Mouse (Mus musculus): ENCODE measurements around the gene Gm16223. TPM values are rescaled to one million over a fixed set of nuclear protein-coding genes. Genes with fewer than 3 reads are reported as not detected.

Gene Gm16223
- polyA plus RNA-seq, 1 experiment from 2014 or later, result not detected

- no peak overlapping the region for H3K27ac ChIP-seq (ENCODE audit: low read depth, low read length)
- no peaks in the 10 kb centered on the region for H3K36me3 ChIP-seq (ENCODE audit: control insufficient read depth, insufficient read depth, low read length)
- DNase-seq (ENCODE audit: low spot score) (no peak), ATAC-seq (replicated peaks; ENCODE audit: low FRiP score) (peak; percentile 19)
- H3K9me3 ChIP-seq (ENCODE audit: control insufficient read depth, low read length), result no peaks in the 10 kb centered on the region; the same call in 1 of the 2 replicates
- H3K27me3 ChIP-seq (ENCODE audit: control insufficient read depth, insufficient read depth, low read length), result no peaks in the 10 kb centered on the region
- H3K4me1 ChIP-seq (replicated peaks; ENCODE audit: control insufficient read depth, insufficient read depth, low read length), result no peaks in the 10 kb centered on the region
- H3K9ac ChIP-seq (ENCODE audit: low read length), result no peak overlapping the region
- 100% methylated on average over 1 of the region's 1 CpGs for WGBS
- H3K4me2 ChIP-seq (ENCODE audit: low read depth, low read length, severe bottlenecking), result no peak overlapping the region
- H3K4me3 ChIP-seq (ENCODE audit: low read depth, low read length), result no peak overlapping the region
These were observed 424 bp downstream of the Gm16223 start for GRCm38 (mm10) chr5:42068188-42068579.

GRCm38 (mm10) chr5:42116586-42117346, 49.0 kb downstream of the Gm16223 start:
- no peak overlapping the region for H3K9ac ChIP-seq (ENCODE audit: low read length)
- DNase-seq (ENCODE audit: low spot score) (no peak), ATAC-seq (replicated peaks; ENCODE audit: low FRiP score) (no peak)
- H3K9me3 ChIP-seq (ENCODE audit: control insufficient read depth, low read length), result no peaks in the 10 kb centered on the region
- H3K4me2 ChIP-seq (ENCODE audit: low read depth, low read length, severe bottlenecking), result no peak overlapping the region
- 85% methylated on average over 5 of the region's 5 CpGs for WGBS
- H3K4me1 ChIP-seq (replicated peaks; ENCODE audit: control insufficient read depth, insufficient read depth, low read length), result no peaks in the 10 kb centered on the region
- no peaks in the 10 kb centered on the region for H3K36me3 ChIP-seq (ENCODE audit: control insufficient read depth, insufficient read depth, low read length)
- no peak overlapping the region for H3K27ac ChIP-seq (ENCODE audit: low read depth, low read length)
- H3K4me3 ChIP-seq (ENCODE audit: low read depth, low read length), result no peak overlapping the region
- H3K27me3 ChIP-seq (ENCODE audit: control insufficient read depth, insufficient read depth, low read length), result no peaks in the 10 kb centered on the region

DNA sequence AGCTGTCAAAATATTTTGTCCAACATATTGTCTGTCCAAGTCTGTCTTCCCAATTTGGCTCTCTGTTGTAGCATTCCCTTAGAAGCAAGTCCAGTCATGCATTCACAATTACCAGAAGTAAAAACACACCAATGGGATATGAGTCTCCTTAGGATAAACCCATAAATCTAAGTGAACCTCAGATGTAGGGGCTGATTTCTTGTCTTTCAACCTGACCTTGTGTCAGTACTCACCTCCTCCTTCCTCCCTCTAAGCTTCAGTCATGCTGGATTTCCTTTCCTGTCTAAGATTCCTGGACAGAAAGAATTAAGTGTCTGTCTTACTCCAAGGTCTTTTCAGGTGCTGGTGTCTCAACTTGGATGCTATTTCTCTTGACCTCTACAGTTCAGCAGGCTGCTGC, 57.8 kb downstream of the Gm16223 start:
- Histone ChIP-seq H3K36me3 (ENCODE audit: control insufficient read depth, insufficient read depth, low read length) (no peaks in the 10 kb centered on the region), H3K27me3 (ENCODE audit: control insufficient read depth, insufficient read depth, low read length) (no peaks in the 10 kb centered on the region), H3K9me3 (ENCODE audit: control insufficient read depth, low read length) (no peaks in the 10 kb centered on the region), H3K27ac (ENCODE audit: low read depth, low read length) (no peak overlapping the region), H3K4me1 (replicated peaks; ENCODE audit: control insufficient read depth, insufficient read depth, low read length) (no peaks in the 10 kb centered on the region), H3K4me3 (ENCODE audit: low read depth, low read length) (no peak overlapping the region), H3K4me2 (ENCODE audit: low read depth, low read length, severe bottlenecking) (no peak overlapping the region), H3K9ac (ENCODE audit: low read length) (no peak overlapping the region)
- ATAC-seq (replicated peaks; ENCODE audit: low FRiP score) (no peak), DNase-seq (ENCODE audit: low spot score) (no peak)

DNA sequence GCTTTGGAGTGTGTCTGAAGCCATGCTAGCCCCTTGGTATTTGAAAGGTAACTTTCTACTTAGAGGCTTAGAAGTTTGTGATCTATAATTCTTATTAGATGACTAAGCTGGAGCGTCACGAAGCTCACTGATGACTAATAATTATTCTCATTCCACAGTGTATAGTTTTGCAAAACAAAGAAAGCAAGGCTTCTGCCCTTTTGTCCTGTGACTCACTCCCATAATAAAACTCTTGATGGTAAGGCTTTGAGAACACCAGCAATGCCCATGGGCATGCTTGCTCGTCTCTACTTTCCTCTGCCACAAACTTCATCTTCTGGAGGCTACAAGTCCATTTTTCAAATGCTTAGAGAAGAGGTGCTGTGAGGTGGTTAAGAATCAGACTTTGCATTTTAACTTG, 87.9 kb downstream of the Gm16223 start:
- Histone ChIP-seq H3K27me3 (ENCODE audit: control insufficient read depth, insufficient read depth, low read length) (no peaks in the 10 kb centered on the region), H3K27ac (ENCODE audit: low read depth, low read length) (no peak overlapping the region)
- WGBS, result 74% methylated on average over 3 of the region's 3 CpGs

GRCm38 (mm10) chr5:42164731-42165130, 97.0 kb downstream of the Gm16223 start:
- no peak overlapping the region for H3K4me2 ChIP-seq (ENCODE audit: low read depth, low read length, severe bottlenecking)
- H3K27me3 ChIP-seq (ENCODE audit: control insufficient read depth, insufficient read depth, low read length), result no peaks in the 10 kb centered on the region
- no peak overlapping the region for H3K27ac ChIP-seq (ENCODE audit: low read depth, low read length)
- no peaks in the 10 kb centered on the region for H3K9me3 ChIP-seq (ENCODE audit: control insufficient read depth, low read length)
- H3K9ac ChIP-seq (ENCODE audit: low read length), result no peak overlapping the region
- ATAC-seq (replicated peaks; ENCODE audit: low FRiP score) (no peak), DNase-seq (ENCODE audit: low spot score) (no peak)
- no peaks in the 10 kb centered on the region for H3K4me1 ChIP-seq (replicated peaks; ENCODE audit: control insufficient read depth, insufficient read depth, low read length)
- no peaks in the 10 kb centered on the region for H3K36me3 ChIP-seq (ENCODE audit: control insufficient read depth, insufficient read depth, low read length)
- no peak overlapping the region for H3K4me3 ChIP-seq (ENCODE audit: low read depth, low read length)
- WGBS, result 82% methylated on average over 2 of the region's 2 CpGs

More for the DNA sequence above, 87.9 kb downstream of the Gm16223 start:
- Histone ChIP-seq H3K9me3 (ENCODE audit: control insufficient read depth, low read length) (no peaks in the 10 kb centered on the region), H3K4me2 (ENCODE audit: low read depth, low read length, severe bottlenecking) (no peak overlapping the region), H3K9ac (ENCODE audit: low read length) (no peak overlapping the region), H3K36me3 (ENCODE audit: control insufficient read depth, insufficient read depth, low read length) (no peaks in the 10 kb centered on the region), H3K4me1 (replicated peaks; ENCODE audit: control insufficient read depth, insufficient read depth, low read length) (no peaks in the 10 kb centered on the region), H3K4me3 (ENCODE audit: low read depth, low read length) (no peak overlapping the region)
- ATAC-seq (replicated peaks; ENCODE audit: low FRiP score) (no peak), DNase-seq (ENCODE audit: low spot score) (no peak)

DNA sequence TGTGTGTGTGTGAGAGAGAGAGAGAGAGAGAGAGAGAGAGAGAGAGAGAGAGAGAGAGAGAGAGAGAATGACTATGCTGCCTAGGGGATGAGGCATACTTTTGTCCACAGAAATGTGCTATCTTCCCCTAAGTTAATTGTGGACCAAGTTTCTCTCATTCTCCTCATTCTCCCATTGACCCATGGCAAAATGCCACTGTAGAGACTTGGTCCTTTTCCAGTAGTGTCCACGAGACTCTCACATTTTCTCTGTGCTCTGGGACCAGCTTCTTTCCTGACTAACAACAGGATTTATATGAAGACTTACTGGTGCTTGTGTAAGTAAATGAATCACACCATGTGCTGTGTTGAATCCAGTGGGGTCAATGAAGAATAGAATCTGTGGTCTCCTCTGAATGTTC, 98.6 kb downstream of the Gm16223 start:
- Histone ChIP-seq H3K9ac (ENCODE audit: low read length) (no peak overlapping the region), H3K27me3 (ENCODE audit: control insufficient read depth, insufficient read depth, low read length) (no peaks in the 10 kb centered on the region), H3K9me3 (ENCODE audit: control insufficient read depth, low read length) (no peaks in the 10 kb centered on the region), H3K4me2 (ENCODE audit: low read depth, low read length, severe bottlenecking) (no peak overlapping the region), H3K27ac (ENCODE audit: low read depth, low read length) (no peak overlapping the region), H3K4me3 (ENCODE audit: low read depth, low read length) (no peak overlapping the region), H3K36me3 (ENCODE audit: control insufficient read depth, insufficient read depth, low read length) (no peaks in the 10 kb centered on the region), H3K4me1 (replicated peaks; ENCODE audit: control insufficient read depth, insufficient read depth, low read length) (no peaks in the 10 kb centered on the region)
- 71% methylated on average over 1 of the region's 1 CpGs for WGBS
- no peak for DNase-seq (ENCODE audit: low spot score)
- ATAC-seq (replicated peaks; ENCODE audit: low FRiP score), result no peak

DNA sequence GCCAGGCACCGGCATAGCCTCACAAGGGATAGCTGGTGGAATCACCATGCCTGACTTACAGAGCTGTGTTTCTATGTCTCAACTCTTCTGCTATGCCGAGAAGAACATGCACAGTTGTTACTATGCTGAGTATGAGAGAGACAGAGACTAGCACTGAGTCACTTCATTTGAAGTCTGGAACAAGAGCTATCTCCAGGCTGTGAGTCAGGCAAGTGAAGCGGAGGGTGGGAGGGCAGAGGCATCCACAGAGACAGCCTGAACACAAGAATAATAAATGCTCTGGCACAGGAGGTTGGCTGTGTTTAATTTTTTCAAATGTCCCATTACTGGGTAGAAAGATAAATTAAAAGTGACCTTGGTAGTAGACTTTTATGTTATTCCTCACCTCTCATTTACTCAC, 100.3 kb downstream of the Gm16223 start:
- Histone ChIP-seq H3K4me3 (ENCODE audit: low read depth, low read length) (no peak overlapping the region), H3K4me2 (ENCODE audit: low read depth, low read length, severe bottlenecking) (no peak overlapping the region), H3K4me1 (replicated peaks; ENCODE audit: control insufficient read depth, insufficient read depth, low read length) (no peaks in the 10 kb centered on the region), H3K27ac (ENCODE audit: low read depth, low read length) (no peak overlapping the region), H3K9me3 (ENCODE audit: control insufficient read depth, low read length) (no peaks in the 10 kb centered on the region), H3K36me3 (ENCODE audit: control insufficient read depth, insufficient read depth, low read length) (no peaks in the 10 kb centered on the region), H3K9ac (ENCODE audit: low read length) (no peak overlapping the region), H3K27me3 (ENCODE audit: control insufficient read depth, insufficient read depth, low read length) (no peaks in the 10 kb centered on the region)
- no peak for DNase-seq (ENCODE audit: low spot score)
- 93% methylated on average over 3 of the region's 3 CpGs for WGBS
- ATAC-seq (replicated peaks; ENCODE audit: low FRiP score), result no peak

- DNase-seq (ENCODE audit: low spot score) (no peak), ATAC-seq (replicated peaks; ENCODE audit: low FRiP score) (no peak)
- Histone ChIP-seq H3K4me3 (ENCODE audit: low read depth, low read length) (no peak overlapping the region), H3K4me1 (replicated peaks; ENCODE audit: control insufficient read depth, insufficient read depth, low read length) (no peaks in the 10 kb centered on the region), H3K4me2 (ENCODE audit: low read depth, low read length, severe bottlenecking) (no peak overlapping the region), H3K27ac (ENCODE audit: low read depth, low read length) (no peak overlapping the region), H3K9me3 (ENCODE audit: control insufficient read depth, low read length) (no peaks in the 10 kb centered on the region), H3K9ac (ENCODE audit: low read length) (no peak overlapping the region), H3K27me3 (ENCODE audit: control insufficient read depth, insufficient read depth, low read length) (no peaks in the 10 kb centered on the region), H3K36me3 (ENCODE audit: control insufficient read depth, insufficient read depth, low read length) (no peaks in the 10 kb centered on the region)
- WGBS, result 90% methylated on average over 5 of the region's 5 CpGs
These were observed 101.0 kb downstream of the Gm16223 start for GRCm38 (mm10) chr5:42168785-42169184.

GRCm38 (mm10) chr5:42174109-42174508, 106.3 kb downstream of the Gm16223 start:
- H3K4me1 ChIP-seq (replicated peaks; ENCODE audit: control insufficient read depth, insufficient read depth, low read length), result no peaks in the 10 kb centered on the region
- H3K4me3 ChIP-seq (ENCODE audit: low read depth, low read length), result no peak overlapping the region
- H3K9ac ChIP-seq (ENCODE audit: low read length), result no peak overlapping the region
- ATAC-seq (replicated peaks; ENCODE audit: low FRiP score) (no peak), DNase-seq (ENCODE audit: low spot score) (no peak)
- 67% methylated on average over 2 of the region's 2 CpGs for WGBS
- no peaks in the 10 kb centered on the region for H3K27me3 ChIP-seq (ENCODE audit: control insufficient read depth, insufficient read depth, low read length)
- H3K4me2 ChIP-seq (ENCODE audit: low read depth, low read length, severe bottlenecking), result no peak overlapping the region
- no peaks in the 10 kb centered on the region for H3K36me3 ChIP-seq (ENCODE audit: control insufficient read depth, insufficient read depth, low read length)
- no peaks in the 10 kb centered on the region for H3K9me3 ChIP-seq (ENCODE audit: control insufficient read depth, low read length)
- H3K27ac ChIP-seq (ENCODE audit: low read depth, low read length), result no peak overlapping the region

All from forebrain, embryonic 11.5 days (tissue).